Mouse (Mus musculus) embryonic facial prominence, embryonic 11.5 days (tissue): ENCODE results near the gene Pde10a. TPM values are rescaled to one million over a fixed set of nuclear protein-coding genes. Genes with fewer than 3 reads are reported as not detected.

Source experiments
- ATAC-seq: fragments of 200-750 bp; cut with Nextera tagmentation; replicated peaks from 2 replicates; pipeline ENCODE4 v1.8.0; 2017; ENCODE audit warnings: low read depth; ENCODE audit not compliant: insufficient number of reproducible peaks, low FRiP score, low TSS enrichment
- DNase-seq: peaks from one replicate; pipeline ENCODE4 v3.0.0-alpha.2; 2015; ENCODE audit warnings: low spot score
- H3K27ac ChIP-seq: fragments of 300-500 bp; sonication (generic); replicated peaks from 2 replicates; pipeline ENCODE4 v1.5.1; 2014; ENCODE audit warnings: mild to moderate bottlenecking, low read depth, low read length, control low read depth
- H3K27me3 ChIP-seq: fragments of 300-500 bp; sonication (generic); 2 replicates; pipeline ENCODE4 v1.6.1; 2014; ENCODE audit warnings: mild to moderate bottlenecking, low read length, moderate library complexity, mixed read lengths; ENCODE audit not compliant: control insufficient read depth, insufficient read depth
- H3K36me3 ChIP-seq: fragments of 300-500 bp; sonication (generic); replicated peaks from 2 replicates; pipeline ENCODE4 v1.6.1; 2014; ENCODE audit warnings: low read depth, mild to moderate bottlenecking, low read length, moderate library complexity, mixed read lengths; ENCODE audit not compliant: control insufficient read depth, insufficient read depth
- H3K4me1 ChIP-seq: fragments of 300-500 bp; sonication (generic); 2 replicates; pipeline ENCODE4 v1.6.1; 2014; ENCODE audit warnings: low read length, mixed read lengths; ENCODE audit not compliant: control insufficient read depth, insufficient read depth
- H3K4me2 ChIP-seq: fragments of 300-500 bp; sonication (generic); 2 replicates; pipeline ENCODE4 v1.6.1; 2014; ENCODE audit warnings: low read depth, mild to moderate bottlenecking, control low read depth, low read length, moderate library complexity
- H3K4me3 ChIP-seq: fragments of 300-500 bp; sonication (generic); 2 replicates; pipeline ENCODE4 v1.5.1; 2014; ENCODE audit warnings: low read depth, low read length, control low read depth
- H3K9ac ChIP-seq: fragments of 300-500 bp; sonication (generic); replicated peaks from 2 replicates; pipeline ENCODE4 v1.6.1; 2014; ENCODE audit warnings: mild to moderate bottlenecking, control low read depth, low read length
- H3K9me3 ChIP-seq: fragments of 300-500 bp; sonication (generic); replicated peaks from 2 replicates; pipeline ENCODE4 v1.6.1; 2016; ENCODE audit warnings: mild to moderate bottlenecking, low read length, inconsistent platforms, mixed read lengths; ENCODE audit not compliant: control insufficient read depth
- WGBS: fragments of 180-500 bp; shearing (Covaris S2); extraction: QIAGEN DNeasy Blood & Tissue Kit; methylation state at CpG from one replicate; pipeline ENCODE4 v1.1.7; 2014; 5-methylcytosine and 5-hydroxymethylcytosine counted together
- polyA plus RNA-seq: library from polyadenylated mRNA; unstranded; fragments of >200 nt; fragmentation: Nextera tagmentation; extraction: Ambion mirVana; gene quantifications from 2 replicates; pipeline ENCODE4 v1.2.1, GENCODE M21; 2014

The Pde10a gene
- polyA plus RNA-seq, 1 experiment from 2014 or later: 1.9 TPM

DNA sequence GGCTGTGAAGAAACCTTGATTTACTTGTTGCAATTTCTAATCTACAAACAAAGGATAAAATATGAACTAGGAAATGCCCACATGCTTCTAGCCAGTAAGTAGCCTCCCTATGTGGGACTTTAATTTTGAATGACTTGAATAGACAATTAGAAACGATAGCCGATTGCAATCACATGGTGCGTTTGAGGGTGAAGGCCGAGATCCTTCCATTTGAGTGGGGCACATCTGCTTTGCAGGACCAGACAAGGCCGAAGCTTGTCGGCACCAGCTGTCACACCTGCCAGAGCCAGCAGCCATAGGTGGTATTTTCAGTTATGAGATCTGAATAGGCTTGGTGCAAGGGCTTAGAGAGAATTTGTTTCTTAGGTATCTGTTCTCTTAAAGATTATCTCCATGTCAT is 360.7 kb downstream of the Pde10a start:
- Histone ChIP-seq H3K4me1 (no peaks in the 10 kb centered on the region), H3K4me3 (no peak overlapping the region), H3K9ac (no peak overlapping the region), H3K36me3 (no peaks in the 10 kb centered on the region), H3K9me3 (no peaks in the 10 kb centered on the region), H3K27me3 (no peaks in the 10 kb centered on the region), H3K4me2 (no peak overlapping the region), H3K27ac (no peak overlapping the region)
- DNase-seq (no peak), ATAC-seq (no peak)
- 79% methylated on average over 6 of the region's 6 CpGs for WGBS

DNA sequence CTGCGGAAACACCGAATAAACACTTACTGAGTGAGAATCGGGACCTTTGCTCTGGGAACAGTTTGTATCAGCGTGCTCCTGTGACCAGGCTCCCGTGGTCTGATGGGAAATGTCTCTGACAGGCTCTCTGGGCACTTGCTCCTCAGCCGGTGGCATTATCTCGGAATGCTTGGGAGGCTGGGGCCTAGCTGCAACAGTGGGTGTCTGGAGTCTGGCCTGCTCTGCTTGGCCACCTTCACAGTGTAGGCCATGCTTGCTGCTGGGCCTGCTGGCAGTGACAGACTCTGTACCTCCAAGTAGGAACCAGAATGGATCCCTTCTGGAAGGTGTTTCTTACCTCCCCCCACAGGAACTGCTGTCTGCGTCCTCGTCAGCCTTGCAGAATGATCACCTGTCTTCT is 362.9 kb downstream of the Pde10a start:
- Histone ChIP-seq H3K4me1 (no peaks in the 10 kb centered on the region), H3K9ac (no peak overlapping the region), H3K27me3 (no peaks in the 10 kb centered on the region), H3K4me2 (no peak overlapping the region), H3K27ac (no peak overlapping the region), H3K4me3 (no peak overlapping the region), H3K36me3 (no peaks in the 10 kb centered on the region), H3K9me3 (no peaks in the 10 kb centered on the region)
- no peak for DNase-seq
- no peak for ATAC-seq
- 84% methylated on average over 9 of the region's 9 CpGs for WGBS

DNA sequence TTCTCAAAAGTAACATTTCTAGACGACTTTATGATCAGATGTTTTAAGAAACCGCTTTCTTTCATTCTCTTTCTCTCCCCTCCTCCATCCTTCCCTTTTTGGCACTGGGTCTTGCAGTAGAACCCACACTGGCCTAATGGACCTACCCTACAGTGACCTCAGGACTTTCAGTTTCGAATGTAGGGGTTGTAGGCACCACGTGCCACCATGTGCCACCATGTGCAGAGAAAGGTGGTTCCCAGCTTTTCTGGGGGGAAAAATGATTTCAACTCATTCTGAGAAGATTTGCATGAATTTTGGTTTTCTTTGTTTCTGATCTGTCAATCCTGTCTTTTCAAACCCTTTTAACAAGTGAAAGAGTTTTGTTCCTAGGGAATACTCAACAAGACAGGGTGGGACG is 363.5 kb downstream of the Pde10a start:
- Histone ChIP-seq H3K27me3 (no peaks in the 10 kb centered on the region), H3K9ac (no peak overlapping the region), H3K4me1 (no peaks in the 10 kb centered on the region), H3K36me3 (no peaks in the 10 kb centered on the region), H3K4me2 (no peak overlapping the region), H3K9me3 (no peaks in the 10 kb centered on the region), H3K4me3 (no peak overlapping the region), H3K27ac (no peak overlapping the region)
- 85% methylated on average over 5 of the region's 5 CpGs for WGBS
- ATAC-seq (no peak), DNase-seq (no peak)

DNA sequence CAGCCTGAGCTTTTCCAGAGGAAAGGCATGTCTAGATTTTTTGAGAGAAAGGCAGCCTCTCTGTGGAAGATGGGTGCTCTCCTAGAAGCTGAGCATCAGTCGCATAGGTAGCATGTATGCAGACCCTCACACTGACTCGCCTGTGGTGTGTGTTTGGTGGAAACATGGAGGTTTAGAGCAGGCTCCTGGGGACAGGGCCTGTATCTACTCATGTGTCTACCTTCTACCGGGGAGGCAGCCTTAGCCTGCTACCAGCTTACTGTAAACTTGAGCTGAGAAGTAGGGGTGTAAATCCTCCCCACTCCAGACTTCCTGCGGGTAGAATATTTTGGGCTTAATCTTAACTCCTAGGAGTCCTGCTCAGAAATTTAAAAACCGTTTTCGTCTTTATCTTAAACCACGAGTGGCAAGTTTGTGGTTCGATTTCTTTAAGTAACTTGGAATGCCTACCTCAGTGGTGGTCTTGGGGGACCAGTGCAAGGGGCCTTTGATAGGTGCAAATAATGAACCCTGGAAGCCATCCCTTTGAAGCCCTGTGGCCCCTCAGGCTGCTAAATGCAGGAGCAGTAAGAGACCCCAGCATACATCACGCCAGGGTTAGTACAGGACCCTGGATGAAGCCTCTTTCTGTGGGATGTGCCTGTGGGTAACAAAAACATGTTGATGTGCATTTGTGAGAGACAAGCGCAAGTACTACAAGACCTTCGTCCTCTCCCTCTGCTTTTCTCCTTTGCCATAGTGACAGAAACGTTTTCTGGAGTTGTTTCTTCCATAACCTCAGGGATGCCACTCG is 367.2 kb downstream of the Pde10a start:
- Histone ChIP-seq H3K4me1 (no peaks in the 10 kb centered on the region), H3K27me3 (no peaks in the 10 kb centered on the region), H3K27ac (no peak overlapping the region), H3K9ac (no peak overlapping the region), H3K36me3 (no peaks in the 10 kb centered on the region), H3K4me3 (no peak overlapping the region), H3K4me2 (no peak overlapping the region), H3K9me3 (no peaks in the 10 kb centered on the region)
- 81% methylated on average over 13 of the region's 13 CpGs for WGBS
- DNase-seq (no peak), ATAC-seq (no peak)

DNA sequence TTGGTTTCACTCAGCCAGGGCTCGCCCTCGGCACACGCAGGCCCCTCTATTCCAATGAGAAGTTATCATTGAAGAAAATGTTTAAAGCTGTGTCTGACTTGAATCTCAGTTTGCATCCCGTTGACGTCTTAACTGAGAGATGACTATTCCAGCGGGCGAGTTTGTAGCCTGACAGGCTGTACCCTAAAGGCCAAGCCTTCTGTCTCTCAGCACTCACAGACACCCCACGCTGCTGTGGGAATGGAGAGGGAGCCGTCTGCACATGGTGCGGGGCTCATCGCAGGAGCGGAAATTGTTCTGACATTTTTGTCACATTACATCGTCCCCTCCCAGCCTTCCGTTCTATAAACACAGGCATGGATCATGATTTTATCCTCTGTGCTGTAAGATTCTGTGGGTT is 370.8 kb downstream of the Pde10a start:
- H3K4me1 ChIP-seq: no peaks in the 10 kb centered on the region
- H3K27ac ChIP-seq: no peak overlapping the region
- DNase-seq (no peak), ATAC-seq (no peak)
- H3K9me3 ChIP-seq: no peaks in the 10 kb centered on the region
- H3K27me3 ChIP-seq: no peaks in the 10 kb centered on the region
- no peak overlapping the region for H3K4me3 ChIP-seq
- no peak overlapping the region for H3K9ac ChIP-seq
- no peaks in the 10 kb centered on the region for H3K36me3 ChIP-seq
- no peak overlapping the region for H3K4me2 ChIP-seq
- WGBS: 75% methylated on average over 14 of the region's 14 CpGs

DNA sequence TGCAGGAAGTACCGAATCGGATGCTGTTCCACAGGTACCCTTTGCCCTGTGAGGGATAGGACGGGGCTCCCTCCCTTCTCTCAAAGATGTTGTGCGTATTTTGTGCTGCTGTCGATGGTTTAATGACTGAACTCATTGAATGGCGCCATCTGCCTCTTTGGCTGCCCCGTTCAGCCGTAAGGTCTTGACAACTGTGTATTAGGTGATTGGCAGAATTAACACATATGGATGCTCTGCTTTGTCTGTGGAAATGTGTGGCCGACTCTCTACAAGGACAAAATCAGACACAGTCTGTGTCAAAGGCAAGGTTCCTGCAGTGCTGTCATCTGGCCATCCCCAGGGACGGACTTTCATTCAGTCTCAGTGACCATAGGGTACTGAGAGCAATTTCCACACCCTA is 372.6 kb downstream of the Pde10a start:
- no peak for ATAC-seq
- Histone ChIP-seq H3K4me1 (no peaks in the 10 kb centered on the region), H3K27me3 (no peaks in the 10 kb centered on the region), H3K27ac (no peak overlapping the region), H3K4me3 (no peak overlapping the region), H3K9ac (no peak overlapping the region), H3K9me3 (no peaks in the 10 kb centered on the region), H3K4me2 (no peak overlapping the region), H3K36me3 (no peaks in the 10 kb centered on the region)
- 90% methylated on average over 10 of the region's 10 CpGs for WGBS
- DNase-seq: no peak

DNA sequence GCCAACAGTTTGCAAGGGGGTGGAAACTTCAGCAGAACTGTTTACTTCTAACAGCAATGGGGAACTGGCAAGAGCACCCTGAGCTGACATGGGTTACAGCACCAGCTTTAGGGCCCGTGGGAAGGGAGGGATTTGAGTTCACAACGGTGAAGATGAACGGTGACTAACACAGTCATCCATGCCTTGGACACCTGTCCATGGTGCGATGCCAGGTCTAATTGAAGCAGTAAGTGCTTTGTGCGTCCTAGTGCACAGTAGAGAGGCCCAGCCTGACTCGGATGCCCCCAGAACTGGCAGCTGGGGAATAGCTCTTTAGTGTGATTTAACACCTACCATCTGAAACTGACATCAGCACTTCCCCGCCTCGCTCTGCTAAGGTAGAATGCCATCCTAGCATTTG is 373.0 kb downstream of the Pde10a start:
- Histone ChIP-seq H3K27me3 (no peaks in the 10 kb centered on the region), H3K4me2 (no peak overlapping the region), H3K27ac (no peak overlapping the region), H3K36me3 (no peaks in the 10 kb centered on the region), H3K9me3 (no peaks in the 10 kb centered on the region), H3K9ac (no peak overlapping the region), H3K4me1 (no peaks in the 10 kb centered on the region), H3K4me3 (no peak overlapping the region)
- DNase-seq (no peak), ATAC-seq (no peak)
- WGBS: 87% methylated on average over 8 of the region's 8 CpGs

DNA sequence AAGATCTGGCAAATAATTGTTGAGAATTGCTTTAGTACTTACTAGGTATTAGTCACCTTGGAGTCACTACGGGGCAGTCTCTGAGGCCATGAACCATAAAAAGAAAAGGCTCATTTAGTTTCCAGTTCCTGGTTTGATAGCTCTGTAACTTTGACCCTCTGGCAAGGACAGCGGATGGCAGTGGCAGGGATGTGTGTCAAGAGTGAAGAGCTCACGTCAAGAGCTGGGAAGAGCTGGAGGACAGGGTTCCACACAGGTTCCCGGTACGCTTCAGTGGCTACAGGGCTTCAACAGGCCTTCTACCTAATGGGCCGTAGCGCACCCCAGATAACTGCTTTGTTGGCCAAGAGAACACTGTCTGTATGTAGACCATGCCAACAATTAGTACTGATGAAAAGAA is 374.0 kb downstream of the Pde10a start:
- Histone ChIP-seq H3K9ac (no peak overlapping the region), H3K36me3 (no peaks in the 10 kb centered on the region), H3K9me3 (no peaks in the 10 kb centered on the region), H3K4me3 (no peak overlapping the region), H3K4me1 (no peaks in the 10 kb centered on the region), H3K27me3 (no peaks in the 10 kb centered on the region), H3K4me2 (no peak overlapping the region), H3K27ac (no peak overlapping the region)
- no peak for ATAC-seq
- DNase-seq: no peak
- 91% methylated on average over 7 of the region's 7 CpGs for WGBS
